11 mouse cellular contexts compared by ENCODE assay signal in the genomic region with DNA sequence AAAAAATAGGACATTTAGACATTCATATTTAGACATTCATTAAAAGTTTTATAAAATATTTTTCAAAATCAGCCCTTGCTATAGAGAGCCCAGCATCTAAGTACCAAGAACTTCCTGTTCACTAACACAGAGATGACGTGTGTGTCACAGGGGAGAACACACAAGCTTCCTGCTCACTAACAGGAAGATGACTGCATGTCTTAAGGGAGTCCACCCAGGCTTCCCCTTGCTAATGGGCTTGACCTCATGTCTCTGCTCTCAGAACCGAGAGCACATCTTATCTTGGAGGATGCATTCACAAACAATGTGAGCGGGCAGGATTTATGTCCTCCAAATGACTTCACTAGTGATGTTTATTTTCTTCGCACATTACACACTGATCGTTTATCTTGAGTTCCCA.
DNase-seq lines count a peak whose midpoint lies in the region; ATAC-seq and TF ChIP-seq lines count a peak whose summit lies in the region.
"Had no signal": no experiment of that assay in that cellular context is flagged by ENCODE, and none has a peak within 500 bp of the region (broad histone marks: within the 10 kb centered on the region; RNA-seq: fewer than 3 reads in every experiment).

No protein-coding gene starts in this region.

- H3K4me2 ChIP-seq in heart, postnatal 0 days (ENCODE audit: low read depth, low read length), result no peak overlapping the region
- no peak overlapping the region for H3K4me2 ChIP-seq in stomach, embryonic 16.5 days (ENCODE audit: low read depth, low read length)

- no peak for TF ChIP-seq EP300 in heart, postnatal 0 days (IDR thresholded peaks at IDR 0.05; ENCODE audit: low read depth)

- WGBS in spleen, adult 2 months, result 54% methylated on average over 5 of the region's 5 CpGs
- WGBS in heart, postnatal 0 days, result 47% methylated on average over 5 of the region's 5 CpGs
- 39% methylated on average over 5 of the region's 5 CpGs for WGBS in stomach, embryonic 16.5 days

- H3K4me3 ChIP-seq in spleen, adult 2 months (ENCODE audit: extremely low read depth, insufficient read depth, insufficient read length), result no peak overlapping the region
- H3K4me3 ChIP-seq in heart, postnatal 0 days (ENCODE audit: low read depth, low read length), result no peak overlapping the region
- H3K4me3 ChIP-seq in stomach, embryonic 16.5 days (replicated peaks; ENCODE audit: low read length), result no peak overlapping the region
- H3K4me3 ChIP-seq: myocyte had no signal

- no peaks in the 10 kb centered on the region for H3K27me3 ChIP-seq in spleen, adult 2 months (ENCODE audit: control insufficient read depth, insufficient read depth, low read length)
- no peaks in the 10 kb centered on the region for H3K27me3 ChIP-seq in heart, postnatal 0 days (ENCODE audit: control insufficient read depth, insufficient read depth, low read length)
- no peaks in the 10 kb centered on the region for H3K27me3 ChIP-seq in stomach, embryonic 16.5 days (ENCODE audit: control insufficient read depth, insufficient read depth, low read length)
- H3K27me3 ChIP-seq: Patski had no signal

- no peaks in the 10 kb centered on the region for H3K9me3 ChIP-seq in heart, postnatal 0 days (replicated peaks; ENCODE audit: control insufficient read depth, low read length)
- H3K9me3 ChIP-seq in stomach, embryonic 16.5 days (replicated peaks; ENCODE audit: control insufficient read depth, low read length), result no peaks in the 10 kb centered on the region

- H3K36me3 ChIP-seq in spleen, adult 2 months (ENCODE audit: control insufficient read depth, insufficient read depth, low read length), result no peaks in the 10 kb centered on the region
- H3K36me3 ChIP-seq in heart, postnatal 0 days (replicated peaks; ENCODE audit: control insufficient read depth, insufficient read depth, low read length), result peaks cover 5% of the 10 kb centered on the region; the same call in 1 of the 2 replicates
- H3K36me3 ChIP-seq in stomach, embryonic 16.5 days (ENCODE audit: control insufficient read depth, insufficient read depth, low read length), result no peaks in the 10 kb centered on the region

- peak; percentile 93 for ATAC-seq in heart, postnatal 0 days (ENCODE audit: insufficient read depth, low read depth)
- ATAC-seq in stomach, embryonic 16.5 days (ENCODE audit: insufficient read depth, low FRiP score), result peak; percentile 56
- ATAC-seq in cerebellum, adult (ENCODE audit: insufficient number of reproducible peaks, low FRiP score, low TSS enrichment), result no peak
- ATAC-seq: Patski had no signal

- peak; percentile 9 to 45 for DNase-seq in spleen, adult 2 months (ENCODE audit: low read depth in 1 of 2, low spot score in 2 of 2)
- no peak for DNase-seq in spleen, postnatal 4 days (ENCODE audit: low spot score in 2 of 2)
- peak; percentile 77 for DNase-seq in heart, postnatal 0 days (ENCODE audit: low spot score)
- peak; percentile 9 to 38 for DNase-seq in kidney, postnatal 4 days
- DNase-seq in right cerebral cortex, postnatal 25 days, result no peak
- DNase-seq in neural tube, embryonic 10.5 days (ENCODE audit: extremely low spot score, low spot score), result no peak
- DNase-seq: cerebellum, adult 9-10 months had no signal

- no peak overlapping the region for H3K9ac ChIP-seq in heart, postnatal 0 days (replicated peaks; ENCODE audit: low read depth, low read length)
- no peak overlapping the region for H3K9ac ChIP-seq in stomach, embryonic 16.5 days (ENCODE audit: low read length)

- H3K4me1 ChIP-seq in spleen, adult 2 months (ENCODE audit: control insufficient read depth, insufficient read depth, insufficient read length), result peaks cover 4% of the 10 kb centered on the region; the same call in 1 of the 2 replicates
- H3K4me1 ChIP-seq in heart, postnatal 0 days (ENCODE audit: control insufficient read depth, insufficient read depth), result no peaks in the 10 kb centered on the region
- peaks cover 7% of the 10 kb centered on the region for H3K4me1 ChIP-seq in stomach, embryonic 16.5 days (ENCODE audit: control insufficient read depth, insufficient read depth, low read length)

- no peak for TF ChIP-seq POLR2A in spleen, adult 2 months (IDR thresholded peaks at IDR 0.05; ENCODE audit: low read depth, low read length)

- no peak overlapping the region for H3K27ac ChIP-seq in spleen, adult 2 months (ENCODE audit: insufficient read depth, low read length)
- peak overlapping the region; percentile 63; the same call in 1 of the 2 replicates for H3K27ac ChIP-seq in heart, postnatal 0 days (ENCODE audit: low read depth)
- H3K27ac ChIP-seq in stomach, embryonic 16.5 days (ENCODE audit: low read length), result no peak overlapping the region

- TF ChIP-seq CTCF in spleen, adult 2 months (IDR thresholded peaks at IDR 0.05; ENCODE audit: extremely low read depth, insufficient read depth, insufficient read length, insufficient replicate concordance), result no peak
- TF ChIP-seq CTCF in heart, postnatal 0 days (IDR thresholded peaks at IDR 0.05; ENCODE audit: low read depth), result no peak

Comparison
In these comparisons a context has a peak if more than half of its experiments do, and no peak if none do; other contexts are left out.
1. DNase-seq: peak in spleen, adult 2 months (2 of 2), heart, postnatal 0 days (single experiment) and kidney, postnatal 4 days (2 of 2); none in spleen, postnatal 4 days (0 of 2), right cerebral cortex, postnatal 25 days (single experiment) and neural tube, embryonic 10.5 days (single experiment).